Mouse (Mus musculus) effector memory CD4-positive, alpha-beta T cell, adult 5 months (primary cell): ENCODE results near the gene Pitpnb. TPM values are rescaled to one million over a fixed set of nuclear protein-coding genes. Genes with fewer than 3 reads are reported as not detected.

ENCODE experiments used
- polyA plus RNA-seq: library from polyadenylated mRNA; unstranded; fragments of 100-300 nt; shearing (Covaris generic); gene quantifications from one replicate; pipeline ENCODE4 v1.2.1, GENCODE M21; 2017

Pitpnb gene
- polyA plus RNA-seq: 58.4 TPM

DNA sequence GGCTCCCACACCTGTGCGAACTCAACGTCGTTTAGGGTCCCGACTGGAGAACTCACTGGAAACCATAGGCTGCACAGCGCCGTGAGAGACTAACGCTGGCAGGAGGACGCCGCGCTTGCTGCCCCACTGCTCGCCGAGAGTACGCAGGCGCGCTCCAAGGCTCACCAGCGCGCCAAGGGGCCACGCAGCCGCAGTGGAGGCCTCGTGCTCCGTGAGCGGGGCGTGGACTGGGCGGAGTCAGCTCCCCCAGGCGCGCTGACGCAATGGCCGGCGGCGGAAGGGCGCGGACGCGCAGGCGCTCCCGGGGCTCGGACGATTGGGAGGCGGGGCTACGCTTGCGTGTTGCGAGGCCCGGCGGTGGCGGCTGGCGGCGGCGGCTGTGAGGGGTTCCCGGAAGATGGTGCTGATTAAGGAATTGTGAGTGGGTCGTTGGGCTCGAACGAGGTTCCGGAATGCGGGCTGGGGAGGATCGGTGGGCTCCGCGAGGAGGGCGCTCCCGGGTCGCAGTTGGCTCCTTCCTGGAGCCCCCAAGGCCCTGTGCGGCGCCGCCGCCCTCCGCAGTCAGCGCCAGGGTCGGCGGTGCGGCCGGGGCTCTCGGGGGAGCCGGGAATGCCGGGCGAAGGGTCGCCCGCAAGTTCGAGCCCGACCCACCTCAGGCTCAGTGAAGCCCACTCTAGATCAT, at the start of gene Pitpnb:
Pitpnb (plus strand) TSS at position 347 of the 682 bp plus-strand sequence.

DNA sequence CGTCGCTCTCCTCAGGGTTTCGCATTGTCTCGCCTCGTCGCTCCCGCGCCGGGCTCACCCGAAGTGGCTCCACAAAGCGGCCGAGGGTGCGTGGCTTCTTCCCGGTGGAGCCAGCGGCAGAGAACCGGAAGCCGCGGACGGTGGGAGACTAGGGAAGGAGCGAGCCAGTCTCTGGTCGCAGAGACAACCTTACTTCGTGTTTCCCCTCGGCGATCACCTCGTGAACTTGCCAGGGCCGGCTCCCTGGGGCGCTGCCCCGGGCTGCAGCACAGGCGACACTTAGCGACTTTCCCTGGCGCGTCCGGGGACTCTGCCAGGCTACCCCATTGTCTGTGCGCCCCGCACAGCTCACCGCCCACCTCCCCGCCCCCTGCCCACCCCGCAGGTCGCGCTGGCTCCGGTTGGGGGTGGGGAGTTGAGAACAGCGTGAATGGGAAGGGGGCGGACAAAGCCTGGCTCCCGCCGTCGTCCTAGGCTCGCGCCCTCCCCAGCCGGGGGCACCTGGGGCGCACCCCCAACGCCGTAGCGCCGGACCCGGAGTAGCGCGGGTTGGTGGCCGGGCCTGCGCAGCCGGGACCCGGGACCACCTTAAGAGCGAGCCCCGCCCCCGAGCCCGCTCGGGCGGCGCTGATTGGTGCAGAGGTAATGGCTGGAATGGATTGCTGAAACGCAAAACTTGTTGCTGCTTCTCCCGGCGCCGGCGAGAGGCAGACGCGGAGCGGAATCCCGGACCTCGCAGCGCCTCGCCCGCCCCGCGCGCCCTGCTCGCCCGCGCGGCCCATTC, 86.2 kb downstream of the Pitpnb start, which contains the start of gene Mn1:
Mn1 (plus strand) TSS at position 772 of the 784 bp plus-strand sequence.

Other genes with a start within 250 kb of the Pitpnb start
- not detected for gene Mn1, start 86.6 kb downstream of the Pitpnb start, polyA plus RNA-seq